21 mouse cellular contexts compared by ENCODE assay signal in genomic region chr3:94921104-94921503, GRCm38 (mm10). TPM values are rescaled to one million over a fixed set of nuclear protein-coding genes. Genes with fewer than 3 reads are reported as not detected.
DNase-seq lines count a peak whose midpoint lies in the region; ATAC-seq and TF ChIP-seq lines count a peak whose summit lies in the region.
"Had no signal": no experiment of that assay in that cellular context is flagged by ENCODE, and none has a peak within 500 bp of the region (broad histone marks: within the 10 kb centered on the region; RNA-seq: fewer than 3 reads in every experiment).

No protein-coding gene starts in this region.

- DNase-seq in heart, adult 11 months = peak; percentile 88
- no peak for DNase-seq in heart, embryonic 10.5 days (ENCODE audit: low spot score)
- DNase-seq in limb, embryonic 14.5 days (ENCODE audit: low spot score) = peak; percentile 46
- no peak for DNase-seq in limb, embryonic 10.5 days (ENCODE audit: low spot score)
- peak; percentile 31 for DNase-seq in urinary bladder, postnatal 14 days (ENCODE audit: low spot score)
- no peak for DNase-seq in urinary bladder, adult 18-20 months (ENCODE audit: low spot score in 2 of 2)
- no peak for DNase-seq in thymus, postnatal 4 days
- DNase-seq: cerebellum, adult 9-10 months; forebrain, postnatal 0 days; heart, postnatal 36 days; kidney, postnatal 14 days; right cerebral cortex, postnatal 4 days; thymus, postnatal 25 days had no signal

- no peak overlapping the region for H3K9ac ChIP-seq in limb, embryonic 14.5 days (ENCODE audit: low read depth, low read length, severe bottlenecking)
- H3K9ac ChIP-seq: embryonic facial prominence, embryonic 13.5 days; forebrain, postnatal 0 days; heart, embryonic 13.5 days; hindbrain, embryonic 15.5 days; liver, embryonic 12.5 days; lung, embryonic 15.5 days; midbrain, embryonic 15.5 days; neural tube, embryonic 15.5 days had no signal

- H3K4me1 ChIP-seq in heart, embryonic 10.5 days = peaks cover 9% of the 10 kb centered on the region
- H3K4me1 ChIP-seq in limb, embryonic 14.5 days (ENCODE audit: control insufficient read depth, insufficient read depth, low read length) = 0 out of 2 replicates have a peak, but pooled peaks cover 2% of the 10 kb centered on the region
- no peaks in the 10 kb centered on the region for H3K4me1 ChIP-seq in limb, embryonic 10.5 days
- H3K4me1 ChIP-seq: hindbrain, embryonic 15.5 days; midbrain, embryonic 15.5 days; neural tube, embryonic 15.5 days had no signal

- no peak overlapping the region for H3K27ac ChIP-seq in heart, embryonic 10.5 days
- no peak overlapping the region for H3K27ac ChIP-seq in limb, embryonic 14.5 days (replicated peaks; ENCODE audit: low read depth, low read length)
- no peak overlapping the region for H3K27ac ChIP-seq in limb, embryonic 10.5 days
- H3K27ac ChIP-seq: embryonic facial prominence, embryonic 13.5 days; heart, embryonic 13.5 days; hindbrain, embryonic 15.5 days; liver, embryonic 12.5 days; lung, embryonic 15.5 days; midbrain, embryonic 15.5 days; neural tube, embryonic 15.5 days had no signal

- H3K27me3 ChIP-seq in heart, embryonic 10.5 days (ENCODE audit: insufficient read depth, poor library complexity, severe bottlenecking) = no peaks in the 10 kb centered on the region
- no peaks in the 10 kb centered on the region for H3K27me3 ChIP-seq in limb, embryonic 14.5 days (ENCODE audit: control insufficient read depth, insufficient read depth, low read length)
- 0 out of 2 replicates have a peak, but pooled peaks cover 2% of the 10 kb centered on the region for H3K27me3 ChIP-seq in limb, embryonic 10.5 days (ENCODE audit: low read depth, poor library complexity, severe bottlenecking)
- H3K27me3 ChIP-seq: heart, embryonic 13.5 days; hindbrain, embryonic 15.5 days; lung, embryonic 15.5 days; midbrain, embryonic 15.5 days; neural tube, embryonic 15.5 days had no signal

- no peaks in the 10 kb centered on the region for H3K9me3 ChIP-seq in heart, embryonic 10.5 days
- H3K9me3 ChIP-seq in limb, embryonic 14.5 days (ENCODE audit: control insufficient read depth, low read length) = no peaks in the 10 kb centered on the region
- H3K9me3 ChIP-seq in limb, embryonic 10.5 days (replicated peaks) = no peaks in the 10 kb centered on the region
- H3K9me3 ChIP-seq: embryonic facial prominence, embryonic 13.5 days; heart, embryonic 13.5 days; hindbrain, embryonic 15.5 days; liver, embryonic 12.5 days; lung, embryonic 15.5 days; midbrain, embryonic 15.5 days; neural tube, embryonic 15.5 days had no signal

- H3K4me3 ChIP-seq in heart, embryonic 10.5 days = no peak overlapping the region
- no peak overlapping the region for H3K4me3 ChIP-seq in limb, embryonic 14.5 days (replicated peaks; ENCODE audit: low read length)
- no peak overlapping the region for H3K4me3 ChIP-seq in limb, embryonic 10.5 days
- H3K4me3 ChIP-seq: embryonic facial prominence, embryonic 13.5 days; heart, embryonic 13.5 days; hindbrain, embryonic 15.5 days; liver, embryonic 12.5 days; lung, embryonic 15.5 days; midbrain, embryonic 15.5 days; neural tube, embryonic 15.5 days had no signal

- no peak for TF ChIP-seq POLR2A in limb, embryonic 14.5 days (IDR thresholded peaks at IDR 0.05; ENCODE audit: borderline replicate concordance, extremely low read depth, insufficient read depth, insufficient read length)

- H3K36me3 ChIP-seq in heart, embryonic 10.5 days = no peaks in the 10 kb centered on the region
- H3K36me3 ChIP-seq in limb, embryonic 14.5 days (ENCODE audit: control insufficient read depth, insufficient read depth, low read length) = no peaks in the 10 kb centered on the region
- no peaks in the 10 kb centered on the region for H3K36me3 ChIP-seq in limb, embryonic 10.5 days
- H3K36me3 ChIP-seq: embryonic facial prominence, embryonic 13.5 days; heart, embryonic 13.5 days; hindbrain, embryonic 15.5 days; liver, embryonic 12.5 days; lung, embryonic 15.5 days; midbrain, embryonic 15.5 days; neural tube, embryonic 15.5 days had no signal

- WGBS in heart, embryonic 10.5 days = 51% methylated on average over 3 of the region's 3 CpGs
- WGBS in limb, embryonic 14.5 days = 38% methylated on average over 3 of the region's 3 CpGs
- 55% methylated on average over 3 of the region's 3 CpGs for WGBS in limb, embryonic 10.5 days

- no peak for ATAC-seq in limb, embryonic 14.5 days (ENCODE audit: low FRiP score, low read depth)
- ATAC-seq: forebrain, postnatal 0 days; intestine, embryonic 16.5 days; liver, embryonic 12.5 days; midbrain, embryonic 15.5 days had no signal

- no peak overlapping the region for H3K4me2 ChIP-seq in limb, embryonic 14.5 days (replicated peaks; ENCODE audit: low read depth, low read length, severe bottlenecking)
- H3K4me2 ChIP-seq: embryonic facial prominence, embryonic 13.5 days; heart, embryonic 13.5 days; hindbrain, embryonic 15.5 days; liver, embryonic 12.5 days; lung, embryonic 15.5 days; midbrain, embryonic 15.5 days; neural tube, embryonic 15.5 days had no signal

RNA-seq across cellular contexts. Expression of gene Selenbp1, which starts 11.8 kb away (rescaled TPM):
- 30.5 and 35.8 TPM in 2 replicates for polyA plus RNA-seq in heart, embryonic 10.5 days (2016; fragmentation: Nextera tagmentation; extraction: Ambion mirVana)
- polyA plus RNA-seq in limb, embryonic 14.5 days (2012; rRNA removed) = 28.7 and 32.9 TPM in 2 replicates
- 29.5 and 34.9 TPM in 2 replicates for polyA plus RNA-seq in limb, embryonic 14.5 days (2014; fragmentation: Nextera tagmentation; extraction: Ambion mirVana)
- 8.5 and 12.5 TPM in 2 replicates for polyA plus RNA-seq in limb, embryonic 10.5 days (2016; fragmentation: Nextera tagmentation; extraction: Ambion mirVana)

RNA-seq across cellular contexts. Expression of gene Rfx5, which starts 32.8 kb away (rescaled TPM):
- polyA plus RNA-seq in heart, embryonic 10.5 days (2016; fragmentation: Nextera tagmentation; extraction: Ambion mirVana) = 7.3 and 7.8 TPM in 2 replicates
- 29.9 and 36.4 TPM in 2 replicates for polyA plus RNA-seq in limb, embryonic 14.5 days (2012; rRNA removed)
- 12.5 and 12.9 TPM in 2 replicates for polyA plus RNA-seq in limb, embryonic 14.5 days (2014; fragmentation: Nextera tagmentation; extraction: Ambion mirVana)
- 6.7 and 10.8 TPM in 2 replicates for polyA plus RNA-seq in limb, embryonic 10.5 days (2016; fragmentation: Nextera tagmentation; extraction: Ambion mirVana)

RNA-seq across cellular contexts. Expression of gene Psmb4, which starts 34.3 kb away (rescaled TPM):
- 305 and 348 TPM in 2 replicates for polyA plus RNA-seq in heart, embryonic 10.5 days (2016; fragmentation: Nextera tagmentation; extraction: Ambion mirVana)
- polyA plus RNA-seq in limb, embryonic 14.5 days (2012; rRNA removed) = 348 and 378 TPM in 2 replicates
- polyA plus RNA-seq in limb, embryonic 14.5 days (2014; fragmentation: Nextera tagmentation; extraction: Ambion mirVana) = 369 and 384 TPM in 2 replicates
- 364 and 392 TPM in 2 replicates for polyA plus RNA-seq in limb, embryonic 10.5 days (2016; fragmentation: Nextera tagmentation; extraction: Ambion mirVana)

RNA-seq across cellular contexts. Expression of gene Pi4kb, which starts 53.4 kb away (rescaled TPM):
- 8.4 and 17.3 TPM in 2 replicates for polyA plus RNA-seq in heart, embryonic 10.5 days (2016; fragmentation: Nextera tagmentation; extraction: Ambion mirVana)
- polyA plus RNA-seq in limb, embryonic 14.5 days (2012; rRNA removed) = 54.7 and 54.8 TPM in 2 replicates
- 30.4 and 35.6 TPM in 2 replicates for polyA plus RNA-seq in limb, embryonic 14.5 days (2014; fragmentation: Nextera tagmentation; extraction: Ambion mirVana)
- 18.9 and 22.2 TPM in 2 replicates for polyA plus RNA-seq in limb, embryonic 10.5 days (2016; fragmentation: Nextera tagmentation; extraction: Ambion mirVana)

Comparison
In these comparisons a context has a peak if more than half of its experiments do, and no peak if none do; other contexts are left out.
1. DNase-seq: peak in heart, adult 11 months (single experiment), limb, embryonic 14.5 days (single experiment) and urinary bladder, postnatal 14 days (single experiment); none in heart, embryonic 10.5 days (single experiment), limb, embryonic 10.5 days (single experiment), urinary bladder, adult 18-20 months (0 of 2) and thymus, postnatal 4 days (single experiment).